ENCODE assay signal across 9 mouse cellular contexts in genomic region chr10:127945432-127946064, GRCm38 (mm10). TPM values are rescaled to one million over a fixed set of nuclear protein-coding genes. Genes with fewer than 3 reads are reported as not detected.
A peak's percentile ranks its signal among the peaks of the same experiment; 100 is the strongest.
DNase-seq lines count a peak whose midpoint lies in the region; ATAC-seq and TF ChIP-seq lines count a peak whose summit lies in the region.
"Had no signal": no experiment of that assay in that cellular context is flagged by ENCODE, and none has a peak within 500 bp of the region (broad histone marks: within the 10 kb centered on the region; RNA-seq: fewer than 3 reads in every experiment).

No protein-coding gene starts in this region.

- no peaks in the 10 kb centered on the region for H3K9me3 ChIP-seq in liver, postnatal 0 days (ENCODE audit: low read length)

- H3K4me1 ChIP-seq in liver, postnatal 0 days (ENCODE audit: insufficient read depth), result 0 out of 2 replicates have a peak, but pooled peaks cover 3% of the 10 kb centered on the region

- peak; percentile 5 for DNase-seq in cerebellum, adult 11-12 months
- no peak for DNase-seq in cerebellum, adult 11 months
- peak; percentile 93 for DNase-seq in R1 (ENCODE audit: low read depth, low spot score)
- peak; percentile 83 for DNase-seq in embryo, embryonic 10 days (ENCODE audit: low spot score)
- peak; percentile 31 to 32 for DNase-seq in heart, adult 9 months (ENCODE audit: low spot score in 2 of 2)
- DNase-seq in kidney, postnatal 10 days, result peak; percentile 59
- peak; percentile 68 for DNase-seq in liver, postnatal 0 days
- DNase-seq in right cerebral cortex, postnatal 25 days, result peak; percentile 8

- peak; percentile 95 for ATAC-seq in liver, postnatal 0 days

- 26% methylated on average over 5 of the region's 5 CpGs for WGBS in liver, postnatal 0 days (ENCODE audit: insufficient replicate concordance)

- H3K9ac ChIP-seq in liver, postnatal 0 days (replicated peaks), result no peak overlapping the region

- no peaks in the 10 kb centered on the region for H3K27me3 ChIP-seq in liver, postnatal 0 days (ENCODE audit: insufficient read depth, low read length)

- H3K27ac ChIP-seq in liver, postnatal 0 days (ENCODE audit: low read depth), result peak overlapping the region; percentile 80

- peak; percentile 93 for TF ChIP-seq CTCF in liver, postnatal 0 days (IDR thresholded peaks at IDR 0.05; ENCODE audit: low read depth)

- H3K4me2 ChIP-seq in liver, postnatal 0 days (ENCODE audit: low read depth, low read length), result no peak overlapping the region

- no peaks in the 10 kb centered on the region for H3K36me3 ChIP-seq in liver, postnatal 0 days (replicated peaks; ENCODE audit: insufficient read depth, low read length)

- TF ChIP-seq EP300 in liver, postnatal 0 days (IDR thresholded peaks at IDR 0.05; ENCODE audit: low read depth), result peak; percentile 73

- H3K4me3 ChIP-seq in liver, postnatal 0 days (ENCODE audit: low read depth, low read length), result no peak overlapping the region

RNA-seq across cellular contexts. Expression of gene Sdr9c7, which starts 47.2 kb away (rescaled TPM):
- polyA plus RNA-seq in liver, postnatal 0 days (2015; fragmentation: Nextera tagmentation; extraction: Ambion mirVana), result 0.05 TPM in 2 replicates
- polyA plus RNA-seq: lung, embryonic 16.5 days had no signal

RNA-seq across cellular contexts. Expression of gene Rdh7, which starts 56.9 kb away (rescaled TPM):
- polyA plus RNA-seq in liver, postnatal 0 days (2015; fragmentation: Nextera tagmentation; extraction: Ambion mirVana), result 345 and 356 TPM in 2 replicates
- polyA plus RNA-seq: lung, embryonic 16.5 days had no signal
